Mouse (Mus musculus) v-Abl transformed pro-B cells (cell line): ENCODE data around the gene Orai3.

Source experiments
- in situ Hi-C, 2 experiments: fragments of 400-800 bp; cut with MboI; formaldehyde crosslinking; loops; one replicate each; pipeline ENCODE4 v1.15.1; 2025; ENCODE audit not compliant: unreplicated experiment in 2 of 2

The Orai3 gene

GRCm38 (mm10) chr7:127760478-127760877 is 9.1 kb upstream of the Orai3 start:
- in situ Hi-C loops = no loop called here

GRCm38 (mm10) chr7:127761026-127761425 is 8.6 kb upstream of the Orai3 start:
- in situ Hi-C loops = no loop called here

DNA sequence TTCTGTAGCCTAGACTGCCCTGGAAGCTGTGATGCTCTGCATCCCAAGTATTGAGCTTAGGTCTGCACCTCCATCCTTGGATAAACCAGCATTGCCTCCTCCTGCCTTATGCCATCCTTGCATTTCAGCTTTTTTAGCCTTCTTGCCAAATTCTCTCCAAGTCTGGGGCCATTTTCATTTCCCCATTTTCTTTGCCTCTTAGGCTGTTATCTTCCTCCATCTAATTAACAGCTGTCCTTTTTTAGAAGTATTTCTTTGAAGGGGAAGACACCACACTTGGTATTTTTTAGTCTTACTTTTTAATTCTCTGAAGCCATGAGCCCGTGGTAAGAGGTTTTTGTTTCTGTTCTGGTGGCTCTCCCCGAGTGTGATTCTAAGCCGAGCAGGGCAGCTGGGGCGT is 6.0 kb upstream of the Orai3 start:
- in situ Hi-C loops = no loop called here

- in situ Hi-C loops = no loop called here
Observed at GRCm38 (mm10) chr7:127765756-127766155, 3.9 kb upstream of the Orai3 start.

DNA sequence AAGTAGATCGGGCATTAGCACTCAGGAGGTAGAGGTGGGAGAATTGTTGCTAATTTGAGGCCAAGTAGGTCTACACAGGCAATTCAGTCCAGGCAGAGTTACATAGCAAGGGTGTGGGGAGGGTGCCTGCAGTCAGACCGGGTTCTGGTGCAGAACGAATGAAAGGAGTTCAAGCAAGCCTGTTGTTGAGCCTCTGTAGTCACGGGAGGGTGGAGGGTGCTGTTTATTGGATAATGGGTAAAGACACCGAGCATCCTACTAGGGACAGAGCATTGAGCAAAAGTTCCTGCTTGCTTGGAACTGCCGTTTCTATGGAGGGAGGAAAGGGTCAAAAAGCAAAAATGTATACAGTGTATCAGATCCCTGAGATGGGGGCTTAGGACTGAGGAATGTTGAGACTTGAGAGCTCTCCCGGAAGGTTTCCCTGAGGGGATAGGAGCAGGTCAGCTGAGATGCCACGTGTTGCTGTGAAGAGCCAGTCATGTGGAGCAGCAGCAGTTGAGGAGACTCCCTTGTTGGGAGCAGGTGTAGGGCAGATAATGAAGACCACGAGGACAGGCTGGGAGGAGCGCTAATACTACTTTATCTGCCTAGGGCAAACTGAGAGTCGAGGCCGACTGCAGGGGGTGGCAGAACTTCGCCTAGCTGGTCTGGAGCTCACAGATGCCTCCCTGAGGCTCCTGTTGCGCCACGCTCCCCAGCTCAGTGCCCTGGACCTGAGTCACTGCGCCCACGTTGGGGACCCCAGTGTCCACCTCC is 2.6 kb upstream of the Orai3 start:
- in situ Hi-C loops = no loop called here

DNA sequence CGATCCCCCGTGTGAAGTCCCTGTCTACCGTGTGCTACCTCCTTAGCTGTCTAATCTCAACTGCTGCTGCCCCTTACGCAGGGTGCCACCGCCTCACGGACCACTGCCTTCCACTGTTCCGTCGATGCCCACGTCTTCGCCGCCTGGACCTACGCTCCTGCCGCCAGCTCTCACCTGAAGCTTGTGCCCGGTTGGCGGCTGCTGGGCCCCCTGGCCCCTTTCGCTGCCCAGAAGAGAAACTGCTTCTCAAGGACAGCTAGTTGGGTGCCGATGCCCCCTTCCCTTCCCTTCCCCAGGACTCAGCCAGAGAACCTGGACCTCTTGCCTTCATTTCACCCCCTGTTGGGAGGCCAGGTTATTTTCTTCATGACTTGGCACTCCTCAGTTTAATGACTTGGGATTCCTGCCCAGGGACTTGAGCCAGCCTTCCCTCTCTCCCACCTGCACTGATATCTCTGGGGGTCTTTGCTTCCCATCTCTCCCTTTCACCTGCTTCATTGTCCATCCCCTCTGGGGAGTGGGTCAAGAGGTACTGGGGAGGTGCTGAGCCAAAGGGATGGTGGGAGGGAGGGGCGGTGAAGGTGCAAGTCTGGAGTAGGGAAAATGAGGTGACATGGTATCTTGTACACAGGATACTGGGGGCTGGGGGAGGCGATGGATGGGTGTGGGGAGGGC is 1.8 kb upstream of the Orai3 start:
- in situ Hi-C loops = no loop called here

DNA sequence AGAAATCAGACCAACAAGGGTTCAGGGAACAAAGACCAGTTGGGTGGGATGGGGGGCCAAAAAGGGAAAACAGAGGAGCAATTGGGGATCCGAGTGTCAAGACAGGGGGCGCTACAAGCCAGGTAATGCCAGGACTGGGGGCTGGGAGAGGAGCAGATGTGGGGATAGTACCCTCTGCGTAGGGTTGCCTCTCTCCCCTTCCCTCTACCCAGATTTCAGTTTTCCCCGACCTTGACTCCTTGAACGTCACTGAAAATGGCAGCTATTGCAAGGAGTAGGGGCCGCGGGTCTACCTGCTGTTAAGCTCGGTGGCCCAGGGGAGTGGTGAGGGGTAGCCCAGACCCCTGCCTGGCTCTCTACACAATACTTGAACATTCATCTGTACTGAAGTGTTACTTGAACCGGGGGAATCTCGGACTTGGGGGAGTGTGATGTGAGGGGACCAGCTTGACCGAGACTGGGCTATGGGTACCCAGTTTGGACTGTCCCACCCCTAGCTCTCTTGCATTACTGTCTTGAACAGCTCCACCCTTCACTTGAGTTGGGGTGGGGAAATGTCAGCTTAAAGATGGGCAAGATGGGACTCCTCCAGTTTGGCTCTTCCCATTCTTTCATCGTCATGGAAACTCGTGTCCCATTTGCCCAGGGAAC is 1.1 kb upstream of the Orai3 start:
- in situ Hi-C loops = no loop called here

DNA sequence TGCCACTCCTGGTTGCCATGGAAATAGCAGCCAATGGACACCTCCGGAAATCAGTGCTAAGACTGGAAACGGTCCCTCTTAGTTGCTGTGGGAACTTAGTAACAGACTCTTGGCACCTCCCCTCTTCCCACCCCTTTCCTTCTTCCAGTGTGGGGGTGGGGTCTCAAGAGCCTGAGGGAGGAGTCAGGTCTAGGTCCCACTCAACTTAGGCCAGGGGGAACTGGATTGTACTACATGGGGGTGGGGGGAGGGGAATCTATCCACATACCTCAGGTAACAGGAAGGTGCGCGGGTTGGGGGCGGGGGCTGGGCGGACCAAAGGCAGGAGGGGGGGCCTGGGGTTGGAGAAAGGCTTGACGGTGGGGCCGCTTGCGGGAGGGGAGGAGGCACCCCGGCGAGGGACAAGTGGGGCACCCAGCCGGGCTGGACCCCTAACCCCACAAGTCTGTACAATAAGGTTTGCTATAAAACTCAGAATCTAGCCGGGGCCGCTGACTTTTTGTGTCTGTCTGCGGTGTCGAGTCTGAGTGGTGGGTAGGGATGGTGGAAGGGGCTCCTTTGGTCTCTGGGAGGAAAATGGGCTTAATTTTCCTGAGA is 520 bp upstream of the Orai3 start:
- in situ Hi-C loops = no loop called here

- in situ Hi-C loops = loop anchor here (5.0 to 10.0 kb wide), 3 partner anchors 167 to 465 kb away; partner anchors contain the start of genes 9130023H24Rik (in 1 of the 2) and Armc5 (in 1 of the 2)
Observed at GRCm38 (mm10) chr7:127770039-127770905, 657 bp downstream of the Orai3 start.

DNA sequence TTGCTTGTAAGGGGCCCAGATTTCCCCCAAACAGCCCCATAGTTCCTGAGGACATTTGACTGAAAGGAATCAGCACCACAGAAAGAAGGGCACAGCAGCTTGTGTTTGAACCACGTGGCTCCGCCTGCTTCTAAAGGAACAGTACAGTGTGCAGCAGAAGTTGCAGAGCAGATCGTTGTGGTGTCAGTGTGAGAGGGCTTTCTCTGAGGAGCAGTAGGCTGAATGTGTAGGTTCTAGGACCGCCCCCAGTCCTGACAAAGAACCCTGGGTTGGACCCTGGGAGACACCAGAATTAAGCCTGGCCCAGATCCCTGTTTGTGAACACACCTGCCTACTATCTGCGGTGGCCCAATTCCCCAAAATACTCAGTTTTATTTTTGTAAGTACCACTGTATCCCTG is 1.6 kb downstream of the Orai3 start:
- in situ Hi-C loops = loop anchor here (5.0 to 10.0 kb wide), 3 partner anchors 166 to 464 kb away; partner anchors contain the start of genes 9130023H24Rik (in 1 of the 2) and Armc5 (in 1 of the 2)

DNA sequence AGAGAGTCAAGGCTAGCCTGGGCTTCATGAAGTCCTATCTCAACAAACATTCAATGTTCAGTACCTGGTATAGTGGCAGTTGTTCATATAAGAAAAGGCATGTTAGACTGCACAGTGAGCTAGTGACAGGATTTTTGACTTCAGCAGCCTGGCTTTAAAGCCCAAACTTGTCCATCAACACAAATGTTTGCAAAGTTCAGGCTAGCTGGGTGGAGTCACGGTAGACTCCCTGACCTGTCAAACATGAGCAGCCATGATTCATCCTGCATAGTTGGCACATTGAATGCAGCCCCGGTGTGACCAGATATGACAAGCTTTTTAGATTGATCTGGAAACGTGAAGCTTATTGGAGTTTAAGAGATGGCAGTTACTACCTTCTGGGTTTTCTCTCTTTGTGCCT is 2.5 kb downstream of the Orai3 start:
- in situ Hi-C loops = loop anchor here (5.0 to 10.0 kb wide), 3 partner anchors 165 to 463 kb away; partner anchors contain the start of genes 9130023H24Rik (in 1 of the 2) and Armc5 (in 1 of the 2)

GRCm38 (mm10) chr7:127772557-127772956 is 2.9 kb downstream of the Orai3 start:
- in situ Hi-C loops = loop anchor here (5.0 to 10.0 kb wide), 3 partner anchors 165 to 462 kb away; partner anchors contain the start of genes 9130023H24Rik (in 1 of the 2) and Armc5 (in 1 of the 2)

DNA sequence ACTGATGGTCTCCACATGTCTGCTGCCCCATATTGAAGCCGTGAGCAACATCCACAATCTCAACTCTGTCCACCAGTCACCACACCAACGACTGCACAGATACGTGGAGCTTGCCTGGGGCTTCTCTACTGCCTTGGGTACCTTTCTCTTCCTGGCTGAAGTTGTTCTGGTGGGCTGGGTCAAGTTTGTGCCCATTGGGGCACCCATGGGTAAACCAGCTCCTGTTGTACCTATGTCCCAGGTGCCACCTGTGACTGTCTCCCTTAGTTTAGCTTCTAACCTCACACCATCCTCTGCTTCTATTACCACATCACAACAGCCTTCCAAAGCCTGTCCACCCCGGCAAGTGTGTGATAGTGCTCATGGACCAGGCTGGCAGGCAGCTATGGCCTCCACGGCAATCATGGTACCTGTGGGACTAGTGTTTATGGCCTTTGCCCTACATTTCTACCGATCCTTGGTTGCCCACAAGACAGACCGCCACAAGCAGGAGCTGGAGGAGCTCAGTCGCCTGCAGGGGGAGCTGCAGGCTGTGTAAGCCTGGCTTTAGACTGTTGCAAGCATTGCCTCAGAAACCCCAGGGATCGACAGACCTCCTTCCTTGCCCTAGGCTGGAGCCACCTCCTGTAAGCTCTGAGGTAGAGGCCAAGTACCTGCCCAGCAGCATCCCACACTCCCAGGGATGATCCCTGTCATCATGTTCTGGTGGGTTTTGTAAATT is 4.2 kb downstream of the Orai3 start:
- in situ Hi-C loops = loop anchor here (5.0 to 10.0 kb wide), 3 partner anchors 163 to 461 kb away; partner anchors contain the start of genes 9130023H24Rik (in 1 of the 2) and Armc5 (in 1 of the 2)

GRCm38 (mm10) chr7:127775837-127776236 is 6.2 kb downstream of the Orai3 start:
- in situ Hi-C loops = loop anchor here (10.0 to 25.0 kb wide), 3 partner anchors 329 to 936 kb away; partner anchors contain the start of genes 9130023H24Rik (in 1 of the 2) and Armc5 (in 1 of the 2)

- in situ Hi-C loops = loop anchor here (10.0 to 25.0 kb wide), 3 partner anchors 328 to 936 kb away; partner anchors contain the start of genes 9130023H24Rik (in 1 of the 2) and Armc5 (in 1 of the 2)
Observed at GRCm38 (mm10) chr7:127776426-127776825, 6.8 kb downstream of the Orai3 start, which contains the start of gene Setd1a. TSS of gene Setd1a (plus strand) at chr7:127776670.

- in situ Hi-C loops = loop anchor here (10.0 to 25.0 kb wide), 3 partner anchors 328 to 935 kb away; partner anchors contain the start of genes 9130023H24Rik (in 1 of the 2) and Armc5 (in 1 of the 2)
Observed at GRCm38 (mm10) chr7:127776878-127777473, 7.4 kb downstream of the Orai3 start.

DNA sequence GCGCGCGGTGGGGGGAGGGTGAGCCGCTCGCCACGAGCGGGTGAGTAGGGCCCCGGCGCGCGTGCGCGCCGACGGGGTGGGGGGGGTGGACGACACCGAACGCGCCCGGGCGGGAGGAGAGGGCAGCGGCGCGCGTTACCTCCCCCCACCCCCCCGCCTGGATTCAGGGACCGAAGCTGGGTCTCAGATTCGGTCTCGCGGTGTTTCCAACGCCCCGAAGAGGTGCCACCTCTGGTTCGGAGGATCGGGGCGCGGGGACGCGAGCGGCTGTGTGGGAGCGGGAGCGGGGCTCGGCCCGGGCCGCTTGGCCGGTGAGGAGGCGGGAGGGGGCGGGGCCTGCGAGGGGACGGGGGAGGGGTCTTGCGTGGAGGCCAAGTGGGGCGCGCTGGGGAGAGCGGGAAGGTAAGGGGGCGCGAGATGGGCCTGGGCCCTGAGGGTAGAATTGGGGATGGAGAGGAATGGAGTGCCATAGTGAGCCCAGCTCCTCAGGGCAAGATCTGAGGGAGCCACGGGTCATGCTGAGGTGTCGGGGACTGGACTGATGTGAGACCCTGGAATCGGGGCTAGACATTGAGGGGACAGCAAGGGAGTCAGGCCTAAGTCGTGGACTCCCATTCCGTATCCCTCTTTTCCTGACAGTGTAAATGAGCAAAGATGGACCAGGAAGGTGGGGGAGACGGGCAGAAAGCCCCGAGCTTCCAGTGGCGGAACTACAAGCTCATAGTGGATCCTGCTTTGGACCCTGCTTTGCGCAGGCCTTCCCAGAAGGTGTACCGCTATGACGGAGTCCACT is 8.1 kb downstream of the Orai3 start:
- in situ Hi-C loops = loop anchor here (10.0 to 25.0 kb wide), 3 partner anchors 327 to 935 kb away; partner anchors contain the start of genes 9130023H24Rik (in 1 of the 2) and Armc5 (in 1 of the 2)
